Mouse (Mus musculus): ENCODE results near the gene Zbp1. TPM values are rescaled to one million over a fixed set of nuclear protein-coding genes. Genes with fewer than 3 reads are reported as not detected.

Zbp1 gene
- polyA plus RNA-seq, 1 experiment = 5.7 TPM

- H3K4me3 ChIP-seq (replicated peaks; ENCODE audit: extremely low read depth, low read depth, low read length) = no peak overlapping the region
- 60% methylated on average over 3 of the region's 3 CpGs for WGBS
- TF ChIP-seq CTCF (IDR thresholded peaks at IDR 0.05; ENCODE audit: insufficient read depth, low read length) (no peak), POLR2A (IDR thresholded peaks at IDR 0.05; ENCODE audit: borderline replicate concordance, extremely low read depth, low read depth, low read length) (no peak)
- DNase-seq = no peak
- H3K4me1 ChIP-seq (ENCODE audit: control insufficient read depth, insufficient read depth, low read length) = peaks cover 3% of the 10 kb centered on the region; the same call in 1 of the 2 replicates
These were observed 4.8 kb upstream of the Zbp1 start for GRCm38 (mm10) chr2:173223496-173223895.

- WGBS = 91% methylated on average over 9 of the region's 9 CpGs
- DNase-seq = no peak
- no peak for TF ChIP-seq CTCF (IDR thresholded peaks at IDR 0.05; ENCODE audit: insufficient read depth, low read length)
- TF ChIP-seq POLR2A (IDR thresholded peaks at IDR 0.05; ENCODE audit: borderline replicate concordance, extremely low read depth, low read depth, low read length) = no peak
- Histone ChIP-seq H3K4me1 (ENCODE audit: control insufficient read depth, insufficient read depth, low read length) (peaks cover 3% of the 10 kb centered on the region; the same call in 1 of the 2 replicates), H3K4me3 (replicated peaks; ENCODE audit: extremely low read depth, low read depth, low read length) (no peak overlapping the region)
These were observed 2.0 kb upstream of the Zbp1 start for GRCm38 (mm10) chr2:173220754-173221153.

DNA sequence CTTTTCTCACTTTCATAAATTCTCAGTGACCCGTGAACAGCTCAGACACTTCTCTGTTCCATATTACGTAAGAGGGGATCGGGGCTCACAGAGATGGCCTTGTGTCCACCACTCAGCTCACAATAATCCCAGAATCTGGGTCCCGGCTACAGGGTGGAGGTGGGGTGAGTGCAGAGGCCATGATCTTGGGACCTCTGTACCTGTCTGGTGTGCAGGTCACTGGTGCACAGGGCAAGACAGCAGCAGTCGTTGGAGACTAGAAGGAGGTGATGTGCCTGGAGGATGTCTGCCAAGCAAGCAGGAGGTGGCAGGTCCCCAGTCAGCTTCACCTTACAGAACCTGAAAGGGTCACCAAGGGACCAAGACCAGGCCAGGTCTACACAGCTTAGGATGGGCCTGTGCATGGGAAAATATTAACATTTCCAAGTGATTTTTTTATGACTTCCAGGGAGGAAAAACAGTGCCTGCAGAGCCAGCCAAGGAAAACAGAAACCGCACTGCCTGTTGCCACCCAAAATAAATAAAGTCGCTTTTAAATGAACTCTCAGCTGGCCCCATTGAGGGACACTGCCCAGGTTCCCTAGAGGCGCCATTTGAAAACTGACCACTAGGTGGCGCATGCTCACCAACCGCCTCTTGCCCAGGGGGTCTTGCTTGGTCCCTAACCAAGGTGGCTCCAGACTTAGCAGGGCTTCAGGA, 682 bp upstream of the Zbp1 start:
- H3K4me3 ChIP-seq (replicated peaks; ENCODE audit: extremely low read depth, low read depth, low read length) = no peak overlapping the region
- TF ChIP-seq POLR2A (IDR thresholded peaks at IDR 0.05; ENCODE audit: borderline replicate concordance, extremely low read depth, low read depth, low read length) (no peak), CTCF (IDR thresholded peaks at IDR 0.05; ENCODE audit: insufficient read depth, low read length) (peak; percentile 76)
- peaks cover 3% of the 10 kb centered on the region; the same call in 1 of the 2 replicates for H3K4me1 ChIP-seq (ENCODE audit: control insufficient read depth, insufficient read depth, low read length)
- 31% methylated on average over 10 of the region's 10 CpGs for WGBS
- DNase-seq = no peak

DNA sequence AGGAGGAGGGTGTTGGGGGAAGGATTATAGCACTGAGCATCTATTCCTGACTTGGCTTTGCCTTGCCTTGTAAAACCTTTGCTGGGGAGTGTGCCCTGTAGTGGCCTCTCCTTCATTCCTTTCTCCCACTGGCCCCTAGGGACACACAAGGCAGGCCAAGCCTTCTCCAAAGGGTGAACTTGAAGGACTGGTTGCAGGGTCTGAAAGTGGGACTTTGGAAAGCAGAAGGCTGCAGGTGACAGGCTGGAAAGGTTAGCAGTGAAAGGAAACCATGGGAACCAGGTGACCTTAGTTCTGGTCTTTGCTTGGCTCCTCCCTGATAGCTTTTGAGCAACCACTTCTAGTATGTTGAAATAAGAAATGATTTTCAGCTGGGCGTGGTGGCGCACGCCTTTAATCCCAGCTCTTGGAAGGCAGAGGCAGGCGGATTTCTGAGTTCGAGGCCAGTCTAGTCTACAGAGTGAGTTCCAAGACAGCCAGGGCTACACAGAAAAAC, 912 bp downstream of the Zbp1 start:
- DNase-seq = no peak
- 82% methylated on average over 5 of the region's 5 CpGs for WGBS
- H3K4me3 ChIP-seq (replicated peaks; ENCODE audit: extremely low read depth, low read depth, low read length) = no peak overlapping the region
- peaks cover 3% of the 10 kb centered on the region; the same call in 1 of the 2 replicates for H3K4me1 ChIP-seq (ENCODE audit: control insufficient read depth, insufficient read depth, low read length)
- TF ChIP-seq POLR2A (IDR thresholded peaks at IDR 0.05; ENCODE audit: borderline replicate concordance, extremely low read depth, low read depth, low read length) (no peak), CTCF (IDR thresholded peaks at IDR 0.05; ENCODE audit: insufficient read depth, low read length) (no peak)

DNA sequence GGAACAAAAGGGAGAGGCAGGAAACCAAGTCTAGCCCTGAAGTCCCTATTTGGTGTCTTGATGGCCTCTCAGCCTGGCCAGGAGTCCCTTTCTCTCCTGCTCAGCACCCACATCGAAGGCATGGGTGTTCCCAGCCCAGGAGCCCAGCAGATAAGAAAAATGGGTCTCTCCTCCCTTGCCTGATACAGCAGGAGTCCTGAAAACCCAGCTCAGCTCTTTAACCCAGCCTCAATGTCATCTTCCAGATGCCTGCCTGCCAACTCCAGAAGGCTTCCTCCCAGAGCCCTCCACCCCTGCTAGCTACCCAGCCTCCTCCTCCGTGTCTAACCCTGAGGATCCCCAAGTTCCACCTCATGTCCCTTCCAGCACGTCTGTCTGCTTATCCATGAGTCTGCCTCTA, 1.5 kb downstream of the Zbp1 start:
- TF ChIP-seq POLR2A (IDR thresholded peaks at IDR 0.05; ENCODE audit: borderline replicate concordance, extremely low read depth, low read depth, low read length) (no peak), CTCF (IDR thresholded peaks at IDR 0.05; ENCODE audit: insufficient read depth, low read length) (no peak)
- peaks cover 3% of the 10 kb centered on the region; the same call in 1 of the 2 replicates for H3K4me1 ChIP-seq (ENCODE audit: control insufficient read depth, insufficient read depth, low read length)
- WGBS = 68% methylated on average over 3 of the region's 3 CpGs
- no peak for DNase-seq
- no peak overlapping the region for H3K4me3 ChIP-seq (replicated peaks; ENCODE audit: extremely low read depth, low read depth, low read length)

DNA sequence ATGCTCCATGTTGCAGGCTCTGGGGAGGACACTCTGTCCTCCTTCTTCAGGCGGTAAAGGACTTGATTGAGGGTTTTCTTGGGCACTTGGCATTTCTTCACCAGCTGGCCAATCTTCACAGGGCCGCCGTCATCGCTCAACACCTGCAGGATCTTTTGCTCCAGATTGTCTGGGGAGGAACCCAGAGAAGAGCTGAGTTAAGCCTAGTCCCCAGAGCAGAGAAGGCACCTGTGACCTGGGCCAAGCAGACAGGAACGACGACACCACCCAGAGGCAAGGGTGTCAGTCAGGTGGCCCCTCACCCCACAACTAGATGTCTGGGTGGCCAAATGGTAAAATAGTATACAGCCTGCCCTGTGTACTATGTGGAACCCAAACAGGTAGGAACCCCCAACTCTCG, 1.9 kb downstream of the Zbp1 start:
- 84% methylated on average over 7 of the region's 7 CpGs for WGBS
- DNase-seq = no peak
- H3K4me1 ChIP-seq (ENCODE audit: control insufficient read depth, insufficient read depth, low read length) = peaks cover 3% of the 10 kb centered on the region; the same call in 1 of the 2 replicates
- no peak overlapping the region for H3K4me3 ChIP-seq (replicated peaks; ENCODE audit: extremely low read depth, low read depth, low read length)
- no peak for TF ChIP-seq POLR2A (IDR thresholded peaks at IDR 0.05; ENCODE audit: borderline replicate concordance, extremely low read depth, low read depth, low read length)
- TF ChIP-seq CTCF (IDR thresholded peaks at IDR 0.05; ENCODE audit: insufficient read depth, low read length) = no peak

GRCm38 (mm10) chr2:173212227-173212626, 6.5 kb downstream of the Zbp1 start:
- H3K4me1 ChIP-seq (ENCODE audit: control insufficient read depth, insufficient read depth, low read length) = no peaks in the 10 kb centered on the region
- H3K4me3 ChIP-seq (replicated peaks; ENCODE audit: extremely low read depth, low read depth, low read length) = no peak overlapping the region
- no peak for DNase-seq
- TF ChIP-seq POLR2A (IDR thresholded peaks at IDR 0.05; ENCODE audit: borderline replicate concordance, extremely low read depth, low read depth, low read length) (no peak), CTCF (IDR thresholded peaks at IDR 0.05; ENCODE audit: insufficient read depth, low read length) (no peak)
- 78% methylated on average over 4 of the region's 4 CpGs for WGBS

GRCm38 (mm10) chr2:173209091-173209815, 9.5 kb downstream of the Zbp1 start:
- H3K4me1 ChIP-seq (ENCODE audit: control insufficient read depth, insufficient read depth, low read length) = no peaks in the 10 kb centered on the region
- DNase-seq = no peak
- TF ChIP-seq POLR2A (IDR thresholded peaks at IDR 0.05; ENCODE audit: borderline replicate concordance, extremely low read depth, low read depth, low read length) (no peak), CTCF (IDR thresholded peaks at IDR 0.05; ENCODE audit: insufficient read depth, low read length) (no peak)
- H3K4me3 ChIP-seq (replicated peaks; ENCODE audit: extremely low read depth, low read depth, low read length) = no peak overlapping the region
- WGBS = 93% methylated on average over 7 of the region's 7 CpGs

GRCm38 (mm10) chr2:173207051-173207450, 11.7 kb downstream of the Zbp1 start:
- 93% methylated on average over 3 of the region's 3 CpGs for WGBS
- DNase-seq = no peak
- Histone ChIP-seq H3K4me1 (ENCODE audit: control insufficient read depth, insufficient read depth, low read length) (no peaks in the 10 kb centered on the region), H3K4me3 (replicated peaks; ENCODE audit: extremely low read depth, low read depth, low read length) (no peak overlapping the region)
- TF ChIP-seq POLR2A (IDR thresholded peaks at IDR 0.05; ENCODE audit: borderline replicate concordance, extremely low read depth, low read depth, low read length) (no peak), CTCF (IDR thresholded peaks at IDR 0.05; ENCODE audit: insufficient read depth, low read length) (no peak)

Measured in lung, adult 2 months (tissue).